Mouse (Mus musculus) limb, embryonic 15.5 days (tissue): Measurements from ENCODE around the gene Olfr95. TPM values are rescaled to one million over a fixed set of nuclear protein-coding genes. Genes with fewer than 3 reads are reported as not detected.

Experiments used
- ATAC-seq: fragments of 200-750 bp; cut with Nextera tagmentation; 2 replicates; pipeline ENCODE4 v1.8.0; 2017; ENCODE audit warnings: low read depth, moderate TSS enrichment; ENCODE audit not compliant: insufficient number of reproducible peaks, low FRiP score, low TSS enrichment
- H3K27ac ChIP-seq: fragments of 300-500 bp; sonication (generic); 2 replicates; pipeline ENCODE4 v1.5.1; 2015; ENCODE audit warnings: moderate library complexity, mild to moderate bottlenecking, inconsistent platforms
- H3K27me3 ChIP-seq: fragments of 300-500 bp; sonication (generic); 2 replicates; pipeline ENCODE4 v1.6.1; 2015; ENCODE audit warnings: inconsistent platforms
- H3K36me3 ChIP-seq: fragments of 300-500 bp; sonication (generic); 2 replicates; pipeline ENCODE4 v1.6.1; 2015; ENCODE audit warnings: inconsistent platforms
- H3K4me1 ChIP-seq: fragments of 300-500 bp; sonication (generic); 2 replicates; pipeline ENCODE4 v1.6.1; 2015; ENCODE audit warnings: inconsistent platforms
- H3K4me2 ChIP-seq: fragments of 300-500 bp; sonication (generic); 2 replicates; pipeline ENCODE4 v1.6.1; 2015; ENCODE audit warnings: mild to moderate bottlenecking, inconsistent platforms
- H3K4me3 ChIP-seq: fragments of 300-500 bp; sonication (generic); 2 replicates; pipeline ENCODE4 v1.5.1; 2015; ENCODE audit warnings: mild to moderate bottlenecking, inconsistent platforms
- H3K9ac ChIP-seq: fragments of 300-500 bp; sonication (generic); 2 replicates; pipeline ENCODE4 v1.6.1; 2015; ENCODE audit warnings: inconsistent platforms
- H3K9me3 ChIP-seq: fragments of 300-500 bp; sonication (generic); 2 replicates; pipeline ENCODE4 v1.6.1; 2016; ENCODE audit warnings: inconsistent platforms
- WGBS: fragments of 180-500 bp; shearing (Covaris S2); methylation state at CpG from one replicate; pipeline ENCODE4 v1.1.7; 2015; 5-methylcytosine and 5-hydroxymethylcytosine counted together
- polyA plus RNA-seq: library from polyadenylated mRNA; unstranded; fragments of >200 nt; fragmentation: Nextera tagmentation; extraction: Ambion mirVana; gene quantifications from 2 replicates; pipeline ENCODE4 v1.2.1, GENCODE M21; 2015

Olfr95 gene
- polyA plus RNA-seq, 1 experiment from 2014 or later = not detected

- no peak for ATAC-seq
- WGBS = 62% methylated on average over 2 of the region's 2 CpGs
These were observed 12.0 kb downstream of the Olfr95 start, which contains the start of gene Olfr94 for GRCm38 (mm10) chr17:37200894-37201293. TSS of gene Olfr94 (minus strand) at chr17:37200994.

GRCm38 (mm10) chr17:37196845-37197724 is 15.8 kb downstream of the Olfr95 start:
- no peak overlapping the region for H3K27ac ChIP-seq
- peak overlapping the region; percentile 52 for H3K4me3 ChIP-seq
- H3K4me2 ChIP-seq = peak overlapping the region; percentile 96
- WGBS = under 1% methylated on average over 77 of the region's 77 CpGs
- H3K36me3 ChIP-seq = no peaks in the 10 kb centered on the region
- no peaks in the 10 kb centered on the region for H3K9me3 ChIP-seq
- ATAC-seq = peak; percentile 58; the same call in 1 of the 2 replicates
- no peak overlapping the region for H3K9ac ChIP-seq
- peaks cover 47% of the 10 kb centered on the region for H3K27me3 ChIP-seq
- H3K4me1 ChIP-seq = peaks cover 10% of the 10 kb centered on the region; the same call in 1 of the 2 replicates

More at GRCm38 (mm10) chr17:37200894-37201293, 12.0 kb downstream of the Olfr95 start, which contains the start of gene Olfr94:
- Histone ChIP-seq H3K27me3 (peaks cover 37% of the 10 kb centered on the region), H3K9ac (no peak within 1 kb of the TSS), H3K27ac (no peak within 1 kb of the TSS), H3K4me1 (peaks cover 10% of the 10 kb centered on the region; the same call in 1 of the 2 replicates), H3K9me3 (no peaks in the 10 kb centered on the region), H3K4me2 (no peak within 1 kb of the TSS), H3K4me3 (no peak within 1 kb of the TSS), H3K36me3 (no peaks in the 10 kb centered on the region)

GRCm38 (mm10) chr17:37194782-37195181 is 18.1 kb downstream of the Olfr95 start:
- H3K36me3 ChIP-seq = no peaks in the 10 kb centered on the region
- no peak overlapping the region for H3K4me3 ChIP-seq
- WGBS = 77% methylated on average over 5 of the region's 5 CpGs
- no peak overlapping the region for H3K4me2 ChIP-seq
- peaks cover 39% of the 10 kb centered on the region for H3K27me3 ChIP-seq
- no peak overlapping the region for H3K9ac ChIP-seq
- no peaks in the 10 kb centered on the region for H3K9me3 ChIP-seq
- H3K27ac ChIP-seq = no peak overlapping the region
- peaks cover 10% of the 10 kb centered on the region; the same call in 1 of the 2 replicates for H3K4me1 ChIP-seq
- ATAC-seq = no peak

- WGBS = 92% methylated on average over 2 of the region's 2 CpGs
- no peak within 1 kb of the TSS for H3K4me2 ChIP-seq
- H3K9ac ChIP-seq = no peak within 1 kb of the TSS
- no peaks in the 10 kb centered on the region for H3K36me3 ChIP-seq
- peaks cover 38% of the 10 kb centered on the region for H3K27me3 ChIP-seq
- H3K27ac ChIP-seq = no peak within 1 kb of the TSS
- no peak within 1 kb of the TSS for H3K4me3 ChIP-seq
- no peaks in the 10 kb centered on the region for H3K9me3 ChIP-seq
- H3K4me1 ChIP-seq = peaks cover 10% of the 10 kb centered on the region; the same call in 1 of the 2 replicates
- no peak for ATAC-seq
These were observed 19.3 kb downstream of the Olfr95 start, which contains the start of gene Ubd for GRCm38 (mm10) chr17:37193656-37194055. TSS of gene Ubd (plus strand) at chr17:37193892.

GRCm38 (mm10) chr17:37193032-37193431 is 19.9 kb downstream of the Olfr95 start:
- Histone ChIP-seq H3K4me3 (no peak overlapping the region), H3K4me2 (no peak overlapping the region), H3K27ac (no peak overlapping the region), H3K27me3 (peaks cover 32% of the 10 kb centered on the region), H3K36me3 (no peaks in the 10 kb centered on the region), H3K9me3 (no peaks in the 10 kb centered on the region), H3K9ac (no peak overlapping the region), H3K4me1 (peaks cover 10% of the 10 kb centered on the region; the same call in 1 of the 2 replicates)
- no peak for ATAC-seq

GRCm38 (mm10) chr17:37190711-37191110 is 22.2 kb downstream of the Olfr95 start:
- Histone ChIP-seq H3K4me3 (no peak overlapping the region), H3K27ac (no peak overlapping the region), H3K36me3 (no peaks in the 10 kb centered on the region), H3K4me2 (no peak overlapping the region), H3K4me1 (no peaks in the 10 kb centered on the region), H3K9ac (no peak overlapping the region), H3K9me3 (no peaks in the 10 kb centered on the region), H3K27me3 (peaks cover 10% of the 10 kb centered on the region)
- 55% methylated on average over 2 of the region's 2 CpGs for WGBS
- no peak for ATAC-seq

- H3K9me3 ChIP-seq = no peaks in the 10 kb centered on the region
- no peak overlapping the region for H3K27ac ChIP-seq
- H3K4me3 ChIP-seq = no peak overlapping the region
- 43% methylated on average over 6 of the region's 6 CpGs for WGBS
- H3K4me2 ChIP-seq = no peak overlapping the region
- H3K4me1 ChIP-seq = no peaks in the 10 kb centered on the region
- no peaks in the 10 kb centered on the region for H3K36me3 ChIP-seq
- H3K9ac ChIP-seq = no peak overlapping the region
- no peak for ATAC-seq
- no peaks in the 10 kb centered on the region for H3K27me3 ChIP-seq
These were observed 27.4 kb downstream of the Olfr95 start for GRCm38 (mm10) chr17:37185474-37185873.

GRCm38 (mm10) chr17:37161394-37161793 is 51.5 kb downstream of the Olfr95 start, which contains the start of gene Olfr93:
TSS of gene Olfr93 (minus strand) at chr17:37161494.
- Histone ChIP-seq H3K4me3 (no peak within 1 kb of the TSS), H3K4me1 (no peaks in the 10 kb centered on the region), H3K36me3 (no peaks in the 10 kb centered on the region), H3K27ac (no peak within 1 kb of the TSS), H3K27me3 (no peaks in the 10 kb centered on the region), H3K9ac (no peak within 1 kb of the TSS), H3K4me2 (no peak within 1 kb of the TSS), H3K9me3 (no peaks in the 10 kb centered on the region)
- ATAC-seq = no peak

Other genes with a start within 250 kb of the Olfr95 start
- gene 2410137M14Rik, start 231.9 kb downstream of the Olfr95 start, polyA plus RNA-seq = 0.18 and 0.21 TPM in 2 replicates
- 0.87 and 0.88 TPM in 2 replicates for gene H2-M5, start 223.6 kb downstream of the Olfr95 start, polyA plus RNA-seq
- gene Zfp57, start 212.0 kb downstream of the Olfr95 start, polyA plus RNA-seq = 64.4 and 72.9 TPM in 2 replicates
- 0.14 TPM in 1 of 2 replicates, not detected in the other for gene Mog, start 189.7 kb downstream of the Olfr95 start, polyA plus RNA-seq
- gene Gabbr1, start 167.2 kb downstream of the Olfr95 start, polyA plus RNA-seq = 8.1 and 8.7 TPM in 2 replicates
- not detected in 2 replicates for gene Olfr90, start 124.6 kb downstream of the Olfr95 start, polyA plus RNA-seq
- gene Olfr91, start 114.8 kb downstream of the Olfr95 start, polyA plus RNA-seq = not detected in 2 replicates
- not detected in 2 replicates for gene Olfr92, start 93.0 kb downstream of the Olfr95 start, polyA plus RNA-seq
- not detected in 2 replicates for gene Olfr93, start 51.6 kb downstream of the Olfr95 start, polyA plus RNA-seq
- gene Ubd, start 19.2 kb downstream of the Olfr95 start, polyA plus RNA-seq = not detected in 2 replicates
- 0.12 and 0.14 TPM in 2 replicates for gene Olfr94, start 12.1 kb downstream of the Olfr95 start, polyA plus RNA-seq
- not detected in 2 replicates for gene Olfr96, start 7.0 kb upstream of the Olfr95 start, polyA plus RNA-seq
- gene Olfr97, start 24.2 kb upstream of the Olfr95 start, polyA plus RNA-seq = not detected in 2 replicates
- not detected in 2 replicates for gene Olfr98, start 50.6 kb upstream of the Olfr95 start, polyA plus RNA-seq
- gene H2-M3, start 57.1 kb upstream of the Olfr95 start, polyA plus RNA-seq = 1.9 and 3.3 TPM in 2 replicates
- not detected in 2 replicates for gene Olfr99, start 70.3 kb upstream of the Olfr95 start, polyA plus RNA-seq
- not detected in 2 replicates for gene Olfr101, start 91.2 kb upstream of the Olfr95 start, polyA plus RNA-seq
- not detected in 2 replicates for gene Olfr102, start 103.9 kb upstream of the Olfr95 start, polyA plus RNA-seq
- not detected in 2 replicates for gene Olfr103, start 126.6 kb upstream of the Olfr95 start, polyA plus RNA-seq
- gene Olfr104-ps, start 146.5 kb upstream of the Olfr95 start, polyA plus RNA-seq = not detected in 2 replicates
- gene Olfr105-ps, start 165.9 kb upstream of the Olfr95 start, polyA plus RNA-seq = not detected in 2 replicates
- not detected in 2 replicates for gene Olfr106-ps, start 177.3 kb upstream of the Olfr95 start, polyA plus RNA-seq
- not detected in 2 replicates for gene Olfr107, start 186.1 kb upstream of the Olfr95 start, polyA plus RNA-seq
- gene Olfr108, start 232.4 kb upstream of the Olfr95 start, polyA plus RNA-seq = not detected in 2 replicates
- gene Olfr109, start 245.8 kb upstream of the Olfr95 start, polyA plus RNA-seq = not detected in 2 replicates